ENCODE assay signal across 8 mouse cellular contexts in genomic region chr3:141466727-141467335, GRCm38 (mm10). TPM values are rescaled to one million over a fixed set of nuclear protein-coding genes. Genes with fewer than 3 reads are reported as not detected.
DNase-seq lines count a peak whose midpoint lies in the region; ATAC-seq and TF ChIP-seq lines count a peak whose summit lies in the region.

No protein-coding gene starts in this region.

- no peak for DNase-seq in layer of hippocampus, adult 2 months (ENCODE audit: low spot score in 2 of 2)
- no peak for DNase-seq in layer of hippocampus, adult 9-11 months
- DNase-seq in embryo, embryonic 10.5 days (ENCODE audit: low spot score), result peak; percentile 57
- no peak for DNase-seq in thymus, postnatal 0 days (ENCODE audit: low spot score)
- DNase-seq in adrenal gland, adult 18-20 months (ENCODE audit: low spot score in 2 of 2), result no peak
- no peak for DNase-seq in adrenal gland, postnatal 14 days

- no peaks in the 10 kb centered on the region for H3K36me3 ChIP-seq in hindbrain, embryonic 13.5 days
- H3K36me3 ChIP-seq in neural tube, embryonic 12.5 days, result no peaks in the 10 kb centered on the region

- H3K9ac ChIP-seq in hindbrain, embryonic 13.5 days, result peak overlapping the region; percentile 81
- H3K9ac ChIP-seq in neural tube, embryonic 12.5 days, result peak overlapping the region; percentile 82

- peak overlapping the region; percentile 98 for H3K27ac ChIP-seq in layer of hippocampus, adult 2 months
- peak overlapping the region; percentile 93 for H3K27ac ChIP-seq in hindbrain, embryonic 13.5 days
- H3K27ac ChIP-seq in neural tube, embryonic 12.5 days, result no peak overlapping the region

- peak overlapping the region; percentile 84 for H3K4me2 ChIP-seq in hindbrain, embryonic 13.5 days
- H3K4me2 ChIP-seq in neural tube, embryonic 12.5 days (replicated peaks), result peak overlapping the region; percentile 92

- TF ChIP-seq CTCF in layer of hippocampus, adult 2 months (conservative IDR thresholded peaks at IDR 0.05), result no peak

- peak overlapping the region; percentile 86 for H3K4me3 ChIP-seq in layer of hippocampus, adult 2 months
- peak overlapping the region; percentile 85 for H3K4me3 ChIP-seq in hindbrain, embryonic 13.5 days
- peak overlapping the region; percentile 80 for H3K4me3 ChIP-seq in neural tube, embryonic 12.5 days

- ATAC-seq in hindbrain, embryonic 13.5 days (ENCODE audit: low FRiP score), result no peak
- no peak for ATAC-seq in neural tube, embryonic 12.5 days (ENCODE audit: low FRiP score, low read depth)

- peaks cover 25% of the 10 kb centered on the region for H3K27me3 ChIP-seq in hindbrain, embryonic 13.5 days
- peaks cover 21% of the 10 kb centered on the region for H3K27me3 ChIP-seq in neural tube, embryonic 12.5 days (replicated peaks)

- 12% methylated on average over 3 of the region's 3 CpGs for WGBS in hindbrain, embryonic 13.5 days
- WGBS in neural tube, embryonic 12.5 days, result 4% methylated on average over 3 of the region's 3 CpGs

- H3K4me1 ChIP-seq in hindbrain, embryonic 13.5 days (replicated peaks), result peaks cover 43% of the 10 kb centered on the region
- H3K4me1 ChIP-seq in neural tube, embryonic 12.5 days, result peaks cover 13% of the 10 kb centered on the region

- H3K9me3 ChIP-seq in hindbrain, embryonic 13.5 days, result no peaks in the 10 kb centered on the region
- H3K9me3 ChIP-seq in neural tube, embryonic 12.5 days, result no peaks in the 10 kb centered on the region

RNA-seq across cellular contexts. Expression of gene Unc5c, which starts 1.8 kb away (rescaled TPM):
- 10 to 100 TPM; 45.5 to 45.8 TPM for total RNA-seq in layer of hippocampus, adult 2 months (2021)
- 18.4 and 26.3 TPM in 2 replicates for polyA plus RNA-seq in hindbrain, embryonic 13.5 days (2015; fragmentation: Nextera tagmentation; extraction: Ambion mirVana)
- polyA plus RNA-seq in neural tube, embryonic 12.5 days (2016; fragmentation: Nextera tagmentation; extraction: Ambion mirVana), result 11.9 and 14.2 TPM in 2 replicates
- polyA plus RNA-seq in thymus, postnatal 0 days (2015; fragmentation: Nextera tagmentation; extraction: Ambion mirVana), result 0.50 and 0.52 TPM in 2 replicates
- total RNA-seq in adrenal gland, adult 18-20 months (2021), result 1 to 10 TPM; 6.1 to 7.7 TPM
- 3.8 and 4.7 TPM in 2 replicates for total RNA-seq in adrenal gland, postnatal 14 days (2021)
